Mouse (Mus musculus) myocyte (in vitro differentiated cells): ENCODE data around the gene Plekha8.

Experiments used
- CEBPB ChIP-seq: IDR thresholded peaks from 2 replicates; pipeline ENCODE4 v1.6.1; 2011; ENCODE audit warnings: mild to moderate bottlenecking, moderate library complexity; ENCODE audit not compliant: poor library complexity, insufficient read depth, severe bottlenecking
- E2F4 ChIP-seq: IDR thresholded peaks from one replicate; pipeline ENCODE4 v1.6.1; 2011; ENCODE audit warnings: mild to moderate bottlenecking, control low read depth, moderate library complexity; ENCODE audit not compliant: insufficient read depth
- MAX ChIP-seq: IDR thresholded peaks from one replicate; pipeline ENCODE4 v1.6.1; 2011; ENCODE audit warnings: low read depth, mild to moderate bottlenecking, control low read depth
- MYOD1 ChIP-seq, 3 experiments: IDR thresholded peaks; one replicate each; pipeline ENCODE4 v1.6.1; 2011; ENCODE audit warnings: control low read depth in 2 of 3, low read depth in 2 of 3, mild to moderate bottlenecking in 2 of 3, moderate library complexity in 1 of 3; ENCODE audit not compliant: insufficient read length in 2 of 3, control insufficient read depth in 1 of 3
- MYOG ChIP-seq, 3 experiments: IDR thresholded peaks; one replicate each; pipeline ENCODE4 v1.6.1; 2011; ENCODE audit warnings: control low read depth in 2 of 3, low read depth in 2 of 3, mild to moderate bottlenecking in 2 of 3; ENCODE audit not compliant: insufficient read length in 2 of 3, control insufficient read depth in 1 of 3, insufficient read depth in 1 of 3
- POLR2A ChIP-seq: IDR thresholded peaks from one replicate; pipeline ENCODE4 v1.6.1; 2011; ENCODE audit warnings: low read depth, mild to moderate bottlenecking, control low read depth, moderate library complexity; ENCODE audit not compliant: insufficient read length
- TCF12 ChIP-seq: IDR thresholded peaks from one replicate; pipeline ENCODE4 v1.6.1; 2011; ENCODE audit warnings: mild to moderate bottlenecking, control low read depth; ENCODE audit not compliant: poor library complexity, insufficient read depth, severe bottlenecking
- TCF3 ChIP-seq: IDR thresholded peaks from one replicate; pipeline ENCODE4 v1.6.1; 2011; ENCODE audit warnings: low read depth, control low read depth; ENCODE audit not compliant: insufficient read length
- USF1 ChIP-seq: IDR thresholded peaks from one replicate; pipeline ENCODE4 v1.6.1; 2011; ENCODE audit warnings: low read depth, mild to moderate bottlenecking, control low read depth, moderate library complexity

DNA sequence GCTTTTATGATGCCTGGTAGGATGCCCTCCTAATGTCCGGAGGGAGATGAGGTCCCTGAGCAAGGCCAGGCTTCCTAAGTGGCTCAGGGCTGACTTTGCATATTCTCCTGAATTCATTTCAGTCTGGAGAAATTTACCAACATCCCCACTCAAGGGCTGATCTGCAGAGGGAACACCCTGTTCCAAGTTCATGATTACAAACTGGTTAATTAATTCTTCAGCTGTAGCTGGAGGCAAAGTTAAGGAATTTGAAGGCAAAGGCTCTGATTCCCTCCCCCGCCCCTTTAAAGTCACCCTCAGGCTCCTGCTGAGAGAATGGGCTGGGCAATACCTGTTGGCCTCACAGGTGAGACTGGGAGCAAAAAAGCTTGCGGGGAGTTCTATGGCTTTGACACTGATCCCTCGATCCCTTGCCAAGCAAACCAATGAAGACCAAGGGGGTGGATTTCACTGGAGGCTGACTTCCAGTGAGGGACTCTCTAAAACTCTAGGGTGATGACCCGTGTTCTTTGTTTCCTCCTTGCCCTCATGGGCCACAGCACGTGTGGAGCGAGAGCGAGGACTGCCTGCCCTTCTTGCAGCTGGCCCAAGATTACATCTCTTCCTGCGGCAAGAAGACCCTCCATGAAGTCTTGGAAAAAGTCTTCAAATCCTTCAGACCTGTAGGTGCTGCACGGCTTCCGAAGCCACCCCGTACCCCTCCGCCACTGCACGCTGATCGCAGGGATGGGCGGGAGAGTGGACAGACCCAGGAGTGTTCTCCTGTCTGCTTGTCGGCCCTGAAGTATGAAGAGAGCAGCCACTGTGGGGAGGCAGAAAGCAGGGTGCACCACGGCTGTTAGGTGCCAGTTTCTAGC is 93.8 kb downstream of the Plekha8 start:
- no peak for TF ChIP-seq POLR2A
- TF ChIP-seq TCF12: no peak
- TF ChIP-seq USF1: no peak
- no peak for TF ChIP-seq MYOD1 (IDR thresholded peaks at IDR 0.05; ENCODE audit: control insufficient read depth in 1 of 3, insufficient read length in 2 of 3, low read depth in 2 of 3)
- no peak for TF ChIP-seq E2F4
- TF ChIP-seq MAX: no peak
- TF ChIP-seq MYOG (IDR thresholded peaks at IDR 0.05; ENCODE audit: control insufficient read depth in 1 of 3, insufficient read depth in 1 of 3, insufficient read length in 2 of 3, low read depth in 2 of 3): no peak
- no peak for TF ChIP-seq CEBPB
- TF ChIP-seq TCF3: no peak
